Mouse (Mus musculus) embryonic fibroblast, embryonic 13.5 days (primary cell): Measurements from ENCODE around the gene Pitpnc1.

ENCODE experiments used
- CTCF ChIP-seq: IDR thresholded peaks from 2 replicates; pipeline ENCODE4 v1.5.1; 2011; ENCODE audit warnings: mild to moderate bottlenecking, control low read depth, low read length, moderate library complexity, borderline replicate concordance; ENCODE audit not compliant: insufficient read depth
- POLR2A ChIP-seq: IDR thresholded peaks from 2 replicates; pipeline ENCODE4 v1.6.1; 2011; ENCODE audit warnings: low read depth, mild to moderate bottlenecking, control low read depth, low read length, moderate library complexity

- TF ChIP-seq POLR2A: no peak
- TF ChIP-seq CTCF: no peak
These were observed 39.1 kb downstream of the Pitpnc1 start for GRCm38 (mm10) chr11:107431197-107431965.
